Mouse (Mus musculus) midbrain, postnatal 0 days (tissue): ENCODE data around the gene Ggt5. TPM values are rescaled to one million over a fixed set of nuclear protein-coding genes. Genes with fewer than 3 reads are reported as not detected.

Experiments
- ATAC-seq: fragments of 200-750 bp; cut with Nextera tagmentation; 2 replicates; pipeline ENCODE4 v1.8.0; 2017; ENCODE audit warnings: moderate number of reproducible peaks, mild to moderate bottlenecking, moderate TSS enrichment, moderate library complexity; ENCODE audit not compliant: low FRiP score
- DNase-seq: peaks from one replicate; pipeline ENCODE4 v3.0.0-alpha.2; 2015; ENCODE audit warnings: low spot score
- H3K27ac ChIP-seq: fragments of 300-500 bp; sonication (generic); 2 replicates; pipeline ENCODE4 v1.5.1; 2014; ENCODE audit warnings: low read depth, mild to moderate bottlenecking, low read length, mixed read lengths
- H3K27me3 ChIP-seq: fragments of 300-500 bp; sonication (generic); 2 replicates; pipeline ENCODE4 v1.6.1; 2014; ENCODE audit warnings: low read length, control low read depth, mixed read lengths; ENCODE audit not compliant: insufficient read depth
- H3K36me3 ChIP-seq: fragments of 300-500 bp; sonication (generic); 2 replicates; pipeline ENCODE4 v1.6.1; 2014; ENCODE audit warnings: low read length, control low read depth, mixed read lengths; ENCODE audit not compliant: insufficient read depth
- H3K4me1 ChIP-seq: fragments of 300-500 bp; sonication (generic); 2 replicates; pipeline ENCODE4 v1.6.1; 2014; ENCODE audit warnings: mild to moderate bottlenecking, control low read depth, antibody characterized with exemption, low read length, mixed read lengths; ENCODE audit not compliant: insufficient read depth
- H3K4me2 ChIP-seq: fragments of 300-500 bp; sonication (generic); 2 replicates; pipeline ENCODE4 v1.6.1; 2014; ENCODE audit warnings: low read depth, mild to moderate bottlenecking, low read length, mixed read lengths; ENCODE audit not compliant: poor library complexity, severe bottlenecking
- H3K4me3 ChIP-seq: fragments of 300-500 bp; sonication (generic); 2 replicates; pipeline ENCODE4 v1.5.1; 2014; ENCODE audit warnings: low read depth, mild to moderate bottlenecking, low read length, moderate library complexity
- H3K9ac ChIP-seq: fragments of 300-500 bp; sonication (generic); replicated peaks from 2 replicates; pipeline ENCODE4 v1.6.1; 2014; ENCODE audit warnings: mild to moderate bottlenecking, low read length, moderate library complexity, mixed read lengths; ENCODE audit not compliant: poor library complexity, severe bottlenecking
- H3K9me3 ChIP-seq: fragments of 300-500 bp; sonication (generic); 2 replicates; pipeline ENCODE4 v1.6.1; 2016; ENCODE audit warnings: low read length, control low read depth
- CTCF ChIP-seq: IDR thresholded peaks from 2 replicates; pipeline ENCODE4 v1.5.1; 2016; ENCODE audit warnings: antibody characterized with exemption, mild to moderate bottlenecking
- WGBS: fragments of 180-500 bp; shearing (Covaris S2); extraction: QIAGEN DNeasy Blood & Tissue Kit; methylation state at CpG from one replicate; pipeline ENCODE4 v1.1.7; 2014; 5-methylcytosine and 5-hydroxymethylcytosine counted together
- polyA plus RNA-seq: library from polyadenylated mRNA; unstranded; fragments of >200 nt; fragmentation: Nextera tagmentation; extraction: Ambion mirVana; gene quantifications from 2 replicates; pipeline ENCODE4 v1.2.1, GENCODE M21; 2015
- total RNA-seq: library from RNA; depleted of rRNA; stranded (reverse); fragments of >200 nt; gene quantifications from 2 replicates; pipeline ENCODE4 v1.2.3, GENCODE M21; 2014; rRNA removed

Ggt5 gene
- total RNA-seq (5.8 and 9.1 TPM in 2 replicates), polyA plus RNA-seq (1.3 and 2.4 TPM in 2 replicates)

DNA sequence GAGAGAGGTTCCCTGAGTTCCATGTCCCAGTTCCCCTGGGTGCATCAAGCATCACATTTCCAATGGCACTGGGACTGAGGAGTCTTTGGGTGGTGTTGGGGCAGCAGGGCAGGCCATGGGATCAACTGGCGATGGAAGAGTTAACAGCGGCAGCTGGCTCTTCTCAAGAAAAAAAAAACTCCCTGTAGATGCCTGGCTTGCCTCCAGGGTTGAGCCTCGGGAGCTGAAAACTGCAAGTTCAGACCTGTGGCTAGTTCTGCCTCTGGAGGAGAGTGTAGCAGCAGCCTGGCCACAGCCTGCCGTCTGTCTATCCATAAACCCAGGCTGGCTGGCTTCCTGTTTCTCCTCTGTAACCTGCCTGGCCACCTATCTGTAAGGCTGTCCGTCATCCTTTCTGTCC, at the start of gene Ggt5:
Ggt5 (plus strand) TSS at position 212 of the 400 bp plus-strand sequence.
- Histone ChIP-seq H3K27ac (no peak within 1 kb of the TSS), H3K4me3 (no peak within 1 kb of the TSS), H3K4me1 (0 out of 2 replicates have a peak, but pooled peaks cover 4% of the 10 kb centered on the region), H3K27me3 (no peaks in the 10 kb centered on the region), H3K36me3 (no peaks in the 10 kb centered on the region), H3K4me2 (no peak within 1 kb of the TSS), H3K9ac (no peak within 1 kb of the TSS), H3K9me3 (no peaks in the 10 kb centered on the region)
- ATAC-seq: no peak
- peak; percentile 67 for DNase-seq
- TF ChIP-seq CTCF: no peak
- 33% methylated on average over 5 of the region's 5 CpGs for WGBS

GRCm38 (mm10) chr10:75547901-75548300, 41.2 kb upstream of the Ggt5 start:
- ATAC-seq (no peak), DNase-seq (no peak)
- Histone ChIP-seq H3K4me1 (no peaks in the 10 kb centered on the region), H3K9ac (no peak overlapping the region), H3K27ac (no peak overlapping the region), H3K36me3 (peaks cover 3% of the 10 kb centered on the region), H3K9me3 (no peaks in the 10 kb centered on the region), H3K4me2 (no peak overlapping the region), H3K4me3 (no peak overlapping the region), H3K27me3 (no peaks in the 10 kb centered on the region)
- TF ChIP-seq CTCF: no peak
- 71% methylated on average over 7 of the region's 7 CpGs for WGBS

GRCm38 (mm10) chr10:75548486-75548885, 40.7 kb upstream of the Ggt5 start:
- H3K4me1 ChIP-seq: no peaks in the 10 kb centered on the region
- TF ChIP-seq CTCF: no peak
- H3K4me2 ChIP-seq: no peak overlapping the region
- H3K36me3 ChIP-seq: peaks cover 9% of the 10 kb centered on the region
- H3K27me3 ChIP-seq: no peaks in the 10 kb centered on the region
- ATAC-seq (no peak), DNase-seq (peak; percentile 25)
- 57% methylated on average over 14 of the region's 14 CpGs for WGBS
- H3K9ac ChIP-seq: no peak overlapping the region
- no peaks in the 10 kb centered on the region for H3K9me3 ChIP-seq
- no peak overlapping the region for H3K27ac ChIP-seq
- no peak overlapping the region for H3K4me3 ChIP-seq

GRCm38 (mm10) chr10:75549886-75550285, 39.3 kb upstream of the Ggt5 start:
- Histone ChIP-seq H3K4me1 (no peaks in the 10 kb centered on the region), H3K9me3 (no peaks in the 10 kb centered on the region), H3K4me3 (no peak overlapping the region), H3K36me3 (peaks cover 16% of the 10 kb centered on the region), H3K9ac (no peak overlapping the region), H3K4me2 (no peak overlapping the region), H3K27me3 (no peaks in the 10 kb centered on the region), H3K27ac (no peak overlapping the region)
- TF ChIP-seq CTCF: no peak
- DNase-seq (no peak), ATAC-seq (no peak)
- 72% methylated on average over 7 of the region's 7 CpGs for WGBS

GRCm38 (mm10) chr10:75551175-75551574, 38.0 kb upstream of the Ggt5 start:
- H3K36me3 ChIP-seq: peaks cover 29% of the 10 kb centered on the region
- H3K9ac ChIP-seq: no peak overlapping the region
- no peak overlapping the region for H3K4me2 ChIP-seq
- no peaks in the 10 kb centered on the region for H3K9me3 ChIP-seq
- WGBS: 57% methylated on average over 12 of the region's 12 CpGs
- TF ChIP-seq CTCF: no peak
- no peak for ATAC-seq
- H3K27ac ChIP-seq: no peak overlapping the region
- no peak for DNase-seq
- no peaks in the 10 kb centered on the region for H3K27me3 ChIP-seq
- H3K4me1 ChIP-seq: no peaks in the 10 kb centered on the region
- no peak overlapping the region for H3K4me3 ChIP-seq

DNA sequence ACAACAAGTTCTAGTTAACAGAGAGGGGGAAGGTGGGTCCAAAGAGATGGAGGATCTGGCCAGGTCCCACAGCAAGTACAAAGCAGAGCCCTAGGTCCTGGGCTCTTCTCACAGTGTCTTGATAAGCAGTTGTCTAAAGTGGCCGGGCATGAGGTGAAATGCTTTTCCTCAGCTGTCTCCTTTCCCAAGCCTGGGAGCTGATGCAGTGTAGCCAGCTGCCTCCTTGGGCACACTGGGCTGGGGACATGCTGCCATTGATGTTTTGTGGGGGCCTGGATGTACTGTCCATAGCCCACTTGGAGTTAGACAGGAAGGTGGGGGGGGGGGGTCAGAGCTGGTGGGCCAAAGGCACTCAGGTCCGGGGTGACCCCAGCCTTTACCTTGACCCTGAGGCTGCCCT, 37.0 kb upstream of the Ggt5 start:
- no peak for TF ChIP-seq CTCF
- no peak overlapping the region for H3K9ac ChIP-seq
- 83% methylated on average over 2 of the region's 2 CpGs for WGBS
- no peaks in the 10 kb centered on the region for H3K27me3 ChIP-seq
- H3K4me2 ChIP-seq: no peak overlapping the region
- no peak for ATAC-seq
- H3K4me3 ChIP-seq: no peak overlapping the region
- peaks cover 37% of the 10 kb centered on the region for H3K36me3 ChIP-seq
- no peaks in the 10 kb centered on the region for H3K9me3 ChIP-seq
- no peak for DNase-seq
- H3K27ac ChIP-seq: no peak overlapping the region
- H3K4me1 ChIP-seq: 0 out of 2 replicates have a peak, but pooled peaks cover 4% of the 10 kb centered on the region
